Mouse (Mus musculus) ES-Bruce4 (cell line): ENCODE measurements around the gene Letm1.

Experiments
- CTCF ChIP-seq: IDR thresholded peaks from one replicate; pipeline ENCODE4 v1.8.1; 2011; ENCODE audit warnings: low read depth, low read length
- EP300 ChIP-seq: IDR thresholded peaks from 2 replicates; pipeline ENCODE4 v1.6.1; 2011; ENCODE audit warnings: low read depth, low read length; ENCODE audit not compliant: insufficient read depth
- POLR2A ChIP-seq: IDR thresholded peaks from one replicate; pipeline ENCODE4 v1.8.1; 2011; ENCODE audit warnings: low read length; ENCODE audit not compliant: insufficient read depth

- TF ChIP-seq POLR2A (no peak), CTCF (no peak), EP300 (no peak)
These were observed 33.5 kb upstream of the Letm1 start for GRCm38 (mm10) chr5:33816008-33816725.
